Mouse (Mus musculus) liver, embryonic 14.5 days (tissue): ENCODE results near the gene Eif4e3. TPM values are rescaled to one million over a fixed set of nuclear protein-coding genes. Genes with fewer than 3 reads are reported as not detected.
A peak's percentile ranks its signal among the peaks of the same experiment; 100 is the strongest.

ENCODE experiments used
- ATAC-seq: fragments of 200-750 bp; cut with Nextera tagmentation; 2 replicates; pipeline ENCODE4 v1.8.0; 2017; ENCODE audit warnings: moderate number of reproducible peaks, mild to moderate bottlenecking, moderate library complexity; ENCODE audit not compliant: insufficient read depth
- DNase-seq, 3 experiments: peaks; one replicate each; pipeline ENCODE4 v3.0.0-alpha.2; 2012 to 2013; ENCODE audit warnings: low read depth in 3 of 3, low spot score in 3 of 3
- H3K27ac ChIP-seq: fragments of 300-500 bp; sonication (generic); 2 replicates; pipeline ENCODE4 v1.5.1; 2014; ENCODE audit warnings: moderate library complexity, mild to moderate bottlenecking, control low read depth, inconsistent platforms
- H3K27me3 ChIP-seq: fragments of 300-500 bp; sonication (generic); 2 replicates; pipeline ENCODE4 v1.6.1; 2014; ENCODE audit warnings: mild to moderate bottlenecking, low read length, moderate library complexity; ENCODE audit not compliant: control insufficient read depth, insufficient read depth
- H3K36me3 ChIP-seq: fragments of 300-500 bp; sonication (generic); replicated peaks from 2 replicates; pipeline ENCODE4 v1.6.1; 2014; ENCODE audit warnings: low read depth; ENCODE audit not compliant: control insufficient read depth, insufficient read depth
- H3K4me1 ChIP-seq, 2 experiments: fragments of 200-500 bp in 1 of 2; fragments of 300-500 bp in 1 of 2; sonication (generic) in 1 of 2; replicated peaks; 2 replicates each; pipeline ENCODE4 v1.6.1; 2012 to 2014; ENCODE audit warnings: antibody characterized with exemption in 1 of 2, inconsistent platforms in 1 of 2, low read length in 1 of 2; ENCODE audit not compliant: control insufficient read depth in 2 of 2, insufficient read depth in 2 of 2
- H3K4me2 ChIP-seq: fragments of 300-500 bp; sonication (generic); 2 replicates; pipeline ENCODE4 v1.6.1; 2014; ENCODE audit warnings: low read depth, mild to moderate bottlenecking, control low read depth, moderate library complexity
- H3K4me3 ChIP-seq, 2 experiments: fragments of 200-500 bp in 1 of 2; fragments of 300-500 bp in 1 of 2; sonication (generic) in 1 of 2; 2 replicates each; pipeline ENCODE4 v1.5.1; 2012 to 2014; ENCODE audit warnings: low read depth in 2 of 2, low read length in 2 of 2, mild to moderate bottlenecking in 2 of 2, control low read depth in 1 of 2, inconsistent platforms in 1 of 2, moderate library complexity in 1 of 2; ENCODE audit not compliant: insufficient read depth in 1 of 2
- H3K9ac ChIP-seq: fragments of 300-500 bp; sonication (generic); replicated peaks from 2 replicates; pipeline ENCODE4 v1.6.1; 2014; ENCODE audit warnings: mild to moderate bottlenecking, control low read depth, moderate library complexity
- H3K9me3 ChIP-seq: fragments of 300-500 bp; sonication (generic); 2 replicates; pipeline ENCODE4 v1.6.1; 2016; ENCODE audit warnings: low read length, mixed read lengths; ENCODE audit not compliant: control insufficient read depth
- CTCF ChIP-seq: IDR thresholded peaks from 2 replicates; pipeline ENCODE4 v1.5.1; 2016; ENCODE audit warnings: antibody characterized with exemption, low read depth, control low read depth
- EP300 ChIP-seq: IDR thresholded peaks from 2 replicates; pipeline ENCODE4 v1.6.1; 2016; ENCODE audit warnings: antibody characterized with exemption, low read depth
- WGBS: fragments of 180-500 bp; shearing (Covaris S2); extraction: QIAGEN DNeasy Blood & Tissue Kit; methylation state at CpG from one replicate; pipeline ENCODE4 v1.1.7; 2014; ENCODE audit not compliant: insufficient replicate concordance; 5-methylcytosine and 5-hydroxymethylcytosine counted together
- polyA plus RNA-seq, 2 experiments: library from polyadenylated mRNA; depleted of rRNA in 1 of 2; stranded (reverse) in 1 of 2; unstranded in 1 of 2; fragments of >200 nt; fragmentation: Nextera tagmentation in 1 of 2; extraction: Ambion mirVana in 1 of 2; gene quantifications; 2 replicates each; pipeline versions ENCODE4 v1.2.1 to v1.2.3; 2012 to 2014

Eif4e3 gene
- polyA plus RNA-seq, 2 experiments, result 1.5 to 1.7 TPM

GRCm38 (mm10) chr6:99615272-99615751, 51.3 kb downstream of the Eif4e3 start:
- Histone ChIP-seq H3K9me3 (no peaks in the 10 kb centered on the region), H3K9ac (no peak overlapping the region), H3K4me2 (no peak overlapping the region), H3K27ac (no peak overlapping the region), H3K36me3 (no peaks in the 10 kb centered on the region), H3K4me3 (no peak overlapping the region), H3K4me1 (0 out of 4 replicates have a peak, but pooled peaks cover 0 to 1% of the 10 kb centered on the region in 2 experiments), H3K27me3 (no peaks in the 10 kb centered on the region)
- TF ChIP-seq EP300 (no peak), CTCF (no peak)
- ATAC-seq, result no peak
- no peak for DNase-seq
- 58% methylated on average over 10 of the region's 10 CpGs for WGBS

DNA sequence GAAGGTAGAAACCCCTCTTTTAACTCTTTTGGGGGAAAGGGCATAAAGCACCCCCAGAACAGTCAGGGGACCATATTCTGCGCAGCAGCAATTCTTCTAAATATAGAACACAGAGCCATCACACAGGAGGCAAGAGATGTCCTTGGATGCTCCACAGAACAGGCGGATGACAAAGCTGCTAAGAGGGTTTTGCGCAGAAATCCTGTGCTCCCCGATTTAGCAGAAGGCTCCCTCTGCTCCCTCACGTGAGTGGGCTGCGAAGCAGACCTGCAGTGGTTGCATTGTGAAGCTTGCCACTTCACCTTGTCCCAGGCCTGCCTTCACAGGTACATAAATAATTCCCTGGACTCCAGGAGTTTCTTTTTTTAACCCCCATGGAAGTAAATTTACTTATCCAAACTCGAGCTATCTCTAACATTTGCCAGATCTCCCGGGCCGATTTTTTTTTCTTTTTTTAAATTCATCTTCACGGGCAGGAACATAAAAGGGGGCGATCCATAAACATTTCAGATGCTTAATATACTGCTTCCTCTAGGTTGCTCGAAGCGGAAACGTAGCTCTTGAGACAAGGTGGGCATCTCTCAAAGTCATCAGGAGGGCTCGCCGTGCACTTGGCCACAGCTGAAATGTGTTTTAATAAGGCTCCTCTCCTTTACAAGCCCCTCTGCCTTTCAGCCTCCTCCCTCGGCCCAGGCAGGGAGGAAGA, 51.9 kb downstream of the Eif4e3 start:
- TF ChIP-seq CTCF, result no peak
- TF ChIP-seq EP300, result no peak
- Histone ChIP-seq H3K27me3 (no peaks in the 10 kb centered on the region), H3K36me3 (no peaks in the 10 kb centered on the region), H3K4me1 (0 out of 4 replicates have a peak, but pooled peaks cover 0 to 1% of the 10 kb centered on the region in 2 experiments), H3K27ac (no peak overlapping the region), H3K9me3 (no peaks in the 10 kb centered on the region), H3K4me3 (no peak overlapping the region), H3K9ac (no peak overlapping the region), H3K4me2 (no peak overlapping the region)
- no peak for DNase-seq
- no peak for ATAC-seq
- WGBS, result 67% methylated on average over 17 of the region's 17 CpGs

- no peak overlapping the region for H3K9ac ChIP-seq
- H3K4me1 ChIP-seq, result 0 out of 4 replicates have a peak, but pooled peaks cover 0 to 1% of the 10 kb centered on the region in 2 experiments
- no peak overlapping the region for H3K27ac ChIP-seq
- TF ChIP-seq EP300 (no peak), CTCF (peak; percentile 36)
- 41% methylated on average over 6 of the region's 6 CpGs for WGBS
- no peak for ATAC-seq
- no peaks in the 10 kb centered on the region for H3K9me3 ChIP-seq
- no peak overlapping the region for H3K4me3 ChIP-seq
- no peaks in the 10 kb centered on the region for H3K36me3 ChIP-seq
- H3K4me2 ChIP-seq, result no peak overlapping the region
- no peaks in the 10 kb centered on the region for H3K27me3 ChIP-seq
- DNase-seq, result no peak
Observed at GRCm38 (mm10) chr6:99611866-99612265, 54.7 kb downstream of the Eif4e3 start.

DNA sequence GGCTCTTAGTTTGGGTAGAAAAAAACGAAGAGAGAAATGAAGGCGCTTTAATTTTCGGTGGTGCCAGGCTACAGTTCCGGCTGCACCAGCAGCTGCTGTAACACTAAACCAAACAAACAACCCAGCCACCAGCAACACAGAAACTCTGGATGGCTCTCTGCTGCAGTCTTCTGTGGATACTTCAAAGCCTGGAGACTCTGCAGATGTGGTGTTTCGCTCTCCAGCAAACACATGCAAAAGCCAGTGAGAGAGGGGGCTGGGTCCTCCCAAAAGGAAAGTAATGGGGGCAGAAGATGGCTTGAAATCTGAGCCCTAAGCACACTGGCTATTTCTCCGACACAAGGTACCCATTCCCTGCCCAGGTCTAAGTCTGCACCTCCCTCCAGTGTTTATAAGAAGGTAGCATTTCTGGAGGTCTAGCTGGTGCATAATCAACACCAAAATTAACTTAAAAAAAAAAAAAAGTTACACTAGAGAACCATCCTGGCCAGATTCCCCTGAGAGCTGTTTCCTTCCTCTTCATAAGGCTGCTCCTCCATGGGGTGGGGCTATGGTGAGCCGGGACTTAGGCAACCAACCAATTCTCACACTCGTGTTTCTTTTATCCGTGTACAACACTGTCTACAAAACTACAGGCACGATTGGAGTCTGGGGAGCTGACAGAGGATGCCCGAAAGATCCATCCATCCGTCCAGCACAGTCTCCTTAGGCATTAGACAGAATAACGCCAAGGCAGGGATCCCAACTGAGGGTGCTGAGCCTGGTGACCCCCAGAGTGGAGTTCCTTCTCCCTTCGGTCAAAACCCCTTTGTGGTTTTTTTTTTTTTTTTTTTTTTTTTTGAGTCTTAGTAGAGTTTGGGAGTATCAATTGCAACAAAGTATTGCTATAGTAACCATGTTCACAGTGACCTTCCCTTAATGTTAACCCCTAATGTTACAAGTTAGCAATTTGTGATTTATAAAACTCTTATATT, 55.8 kb downstream of the Eif4e3 start:
- 32% methylated on average over 14 of the region's 14 CpGs for WGBS
- no peaks in the 10 kb centered on the region for H3K27me3 ChIP-seq
- H3K27ac ChIP-seq, result no peak overlapping the region
- H3K9ac ChIP-seq, result no peak overlapping the region
- no peak for ATAC-seq
- no peak overlapping the region for H3K4me2 ChIP-seq
- 0 out of 4 replicates have a peak, but pooled peaks cover 0 to 1% of the 10 kb centered on the region in 2 experiments for H3K4me1 ChIP-seq
- no peak for DNase-seq
- H3K36me3 ChIP-seq, result no peaks in the 10 kb centered on the region
- no peaks in the 10 kb centered on the region for H3K9me3 ChIP-seq
- TF ChIP-seq CTCF (no peak), EP300 (no peak)
- no peak overlapping the region for H3K4me3 ChIP-seq

- no peak overlapping the region for H3K9ac ChIP-seq
- no peaks in the 10 kb centered on the region for H3K27me3 ChIP-seq
- no peak for ATAC-seq
- H3K9me3 ChIP-seq, result no peaks in the 10 kb centered on the region
- H3K4me3 ChIP-seq, result no peak overlapping the region
- H3K36me3 ChIP-seq, result no peaks in the 10 kb centered on the region
- H3K27ac ChIP-seq, result no peak overlapping the region
- 64% methylated on average over 7 of the region's 7 CpGs for WGBS
- no peak for DNase-seq
- H3K4me2 ChIP-seq, result no peak overlapping the region
- H3K4me1 ChIP-seq, result 0 out of 4 replicates have a peak, but pooled peaks cover 0 to 1% of the 10 kb centered on the region in 2 experiments
- TF ChIP-seq EP300 (no peak), CTCF (no peak)
Observed at GRCm38 (mm10) chr6:99606079-99606478, 60.5 kb downstream of the Eif4e3 start.
